Mouse (Mus musculus) cerebellum, postnatal 14 days (tissue): ENCODE results near the gene Phf14.
"Not testable (repeated sequence)": the region's sequence is repeated elsewhere in the genome, so short reads cannot be mapped to it uniquely, and the experiment has no call there.

ENCODE experiments used
- DNase-seq, 2 experiments: peaks; one replicate each; pipeline ENCODE4 v3.0.0; 2021; ENCODE audit warnings: mixed read lengths in 2 of 2

Gene Phf14

DNA sequence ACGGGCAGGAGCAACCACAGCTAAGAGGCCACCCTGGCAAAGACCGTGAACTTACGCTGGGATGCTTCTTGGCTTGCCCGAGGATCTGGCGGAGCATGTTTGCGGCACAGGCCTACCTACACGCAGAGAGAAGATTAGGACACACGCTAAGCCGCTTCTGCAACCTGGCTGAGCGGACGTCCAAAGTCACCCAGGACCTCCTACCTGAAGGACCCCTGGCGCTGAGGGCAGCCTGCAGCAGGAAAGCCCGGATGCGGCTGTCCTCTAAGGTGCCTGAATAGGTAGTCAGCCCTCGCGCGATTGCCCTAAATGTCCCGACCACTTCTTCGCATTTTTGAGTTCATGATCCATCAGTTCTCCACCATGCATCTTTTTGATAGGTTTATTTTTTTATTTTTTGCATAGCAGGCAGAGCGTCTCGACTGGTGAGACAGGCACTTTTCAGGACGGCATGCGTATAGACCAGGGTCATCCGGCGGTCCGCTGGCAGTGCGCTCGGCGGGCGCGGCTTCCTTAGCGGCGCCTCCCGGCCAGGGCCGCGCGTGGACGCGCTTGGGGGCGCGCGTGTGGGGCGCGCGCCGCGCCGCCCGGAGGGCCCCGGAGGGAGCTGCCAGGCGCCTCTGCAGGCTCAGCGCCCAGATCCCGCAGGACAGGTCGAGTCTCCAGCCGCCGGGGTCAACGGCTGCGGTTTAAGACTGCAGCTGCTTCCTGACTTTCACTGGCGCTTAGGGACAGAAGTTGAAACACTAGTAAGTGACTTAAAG lies at the start of gene Phf14, which contains the start of gene Ndufa4:
Gene Phf14 (plus strand): TSS at position 541 of the 764 bp plus-strand sequence.
Gene Ndufa4 (minus strand): TSS at position 229 of the 764 bp plus-strand sequence.
- peak; percentile 94 to 96 for DNase-seq

DNA sequence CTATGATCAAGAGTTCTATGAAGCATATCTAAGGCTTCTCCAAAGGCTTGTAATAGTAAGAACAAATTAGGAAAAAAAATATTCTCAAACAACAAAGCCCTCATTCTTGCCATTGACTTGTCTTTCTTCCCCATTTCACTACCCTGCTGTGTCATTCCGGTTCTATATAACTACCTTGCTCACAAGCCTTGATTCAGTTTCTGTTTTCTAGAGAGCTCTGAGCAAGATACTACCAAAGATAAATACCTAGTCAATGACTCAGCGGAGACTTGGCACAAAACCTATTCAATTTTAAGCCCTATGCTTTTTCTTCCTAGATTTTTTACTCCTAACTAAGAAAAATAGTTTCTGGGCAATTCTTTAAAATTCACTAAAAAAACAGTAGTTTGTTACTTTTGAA lies 32.2 kb upstream of the Phf14 start:
- DNase-seq, result not testable (repeated sequence)

DNA sequence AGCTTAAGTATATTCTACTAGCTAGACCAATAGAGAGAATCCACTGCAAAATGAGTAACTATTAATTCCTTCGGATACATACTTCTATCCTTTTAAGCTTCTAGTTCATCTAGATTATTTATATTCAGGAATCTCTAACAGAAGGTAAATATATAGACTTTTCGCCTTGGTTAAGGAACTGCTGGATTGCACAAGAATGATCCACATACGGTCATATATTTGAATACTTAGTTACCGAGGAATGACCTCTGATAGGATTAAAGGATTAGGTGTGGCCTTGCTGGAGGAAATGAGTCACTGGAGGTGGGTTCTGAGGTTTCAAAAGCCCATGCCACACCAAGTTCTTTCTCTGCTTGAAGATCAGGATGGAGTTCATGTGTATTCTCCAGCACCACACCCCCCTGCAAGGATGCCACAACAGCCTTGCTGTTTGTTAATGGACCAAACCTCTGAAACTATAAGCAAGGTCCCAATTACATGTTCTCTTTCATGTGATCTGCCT lies 6.7 kb upstream of the Phf14 start:
- no peak for DNase-seq

DNA sequence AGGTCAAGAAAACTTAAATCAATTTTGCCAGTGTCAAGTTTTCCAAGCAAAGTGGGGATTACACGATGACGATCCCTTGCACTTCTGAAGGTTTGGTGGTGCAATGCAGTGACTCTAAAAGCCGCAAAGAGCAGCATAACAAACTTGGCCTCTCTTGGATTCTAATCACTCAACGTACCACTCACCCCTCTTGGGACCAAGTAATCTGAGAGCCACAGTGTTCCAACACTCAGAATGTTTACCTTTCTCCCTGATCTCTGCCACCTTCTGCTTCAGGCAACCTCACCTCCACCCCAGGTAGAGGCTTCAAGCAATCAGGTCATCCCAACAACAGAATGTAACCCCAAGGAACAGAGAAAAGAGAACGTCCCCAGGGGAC lies 730 bp upstream of the Phf14 start:
- DNase-seq, result no peak

- DNase-seq, result no peak
Measured at GRCm38 (mm10) chr6:11908170-11908569, 561 bp downstream of the Phf14 start.

GRCm38 (mm10) chr6:11925496-11926041 lies 18.0 kb downstream of the Phf14 start:
- DNase-seq, result peak; percentile 91

DNA sequence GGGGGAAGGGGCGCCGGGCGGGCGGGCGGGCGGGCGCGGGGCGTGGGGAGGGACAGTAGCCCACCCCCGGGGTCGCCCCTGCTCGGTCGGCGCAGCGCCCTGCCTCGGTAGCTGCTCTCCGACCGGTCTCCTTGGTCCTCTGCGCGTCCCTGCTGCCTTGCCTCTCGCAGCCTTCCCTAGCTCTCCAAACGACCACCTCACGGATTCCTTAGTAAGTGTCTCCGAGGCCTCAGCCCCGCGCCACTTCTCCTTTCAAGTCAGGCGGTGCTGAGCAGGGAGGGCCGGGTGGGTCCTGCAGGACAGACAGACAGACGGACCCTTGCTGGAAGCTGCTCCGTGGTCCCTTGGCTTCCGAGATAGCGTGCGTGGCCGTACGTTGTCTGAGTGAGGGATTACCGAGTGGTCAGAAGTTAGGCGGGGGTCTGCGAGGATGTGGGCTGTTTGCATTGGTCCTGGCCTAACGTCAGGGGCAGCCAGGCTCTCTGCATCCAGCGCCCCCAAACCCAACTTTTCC lies 18.5 kb downstream of the Phf14 start:
- DNase-seq, result peak in 1 of 2 experiments; percentile 64

GRCm38 (mm10) chr6:11927485-11927884 lies 19.9 kb downstream of the Phf14 start:
- no peak for DNase-seq

GRCm38 (mm10) chr6:11933403-11933802 lies 25.8 kb downstream of the Phf14 start:
- DNase-seq, result peak; percentile 24 to 32

DNA sequence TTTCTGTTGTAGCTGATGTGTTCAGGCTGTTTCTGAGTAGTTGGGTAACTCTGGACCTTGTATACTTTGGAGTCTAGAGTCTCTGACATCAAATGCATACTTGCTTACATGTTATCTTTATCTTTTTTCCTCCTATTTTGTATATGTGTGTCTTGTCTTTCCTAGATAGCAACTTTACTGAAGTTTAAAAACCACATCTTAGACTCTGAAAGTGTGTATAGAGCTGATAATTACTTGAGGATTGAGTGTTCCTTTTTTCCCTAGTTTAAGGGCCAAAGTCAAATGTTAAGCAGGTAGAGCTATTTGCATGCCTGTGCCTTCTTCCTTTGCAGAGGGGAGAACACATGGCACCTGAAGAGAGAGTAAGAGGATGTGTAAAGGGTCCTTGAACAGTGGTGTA lies 33.3 kb downstream of the Phf14 start:
- DNase-seq, result no peak

DNA sequence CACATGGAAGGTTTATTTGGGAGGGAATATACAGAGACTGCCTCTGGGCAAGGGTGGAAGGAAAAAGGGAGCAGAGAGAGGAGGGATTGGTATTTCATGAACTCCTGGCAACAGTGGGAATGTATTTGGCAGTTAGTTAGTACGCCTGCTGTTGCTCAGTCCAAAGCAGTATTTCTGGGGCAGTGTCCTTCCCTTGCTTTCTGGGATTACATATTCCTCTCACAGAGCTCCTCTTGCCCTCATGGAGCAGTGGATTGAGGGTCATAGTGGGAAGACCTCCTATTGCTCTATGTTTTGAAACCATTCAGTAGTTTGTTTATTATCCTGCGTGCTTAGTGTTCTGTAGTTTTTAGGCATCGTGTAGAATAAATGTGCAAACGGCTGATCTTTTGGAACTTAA lies 34.5 kb downstream of the Phf14 start:
- peak in 1 of 2 experiments; percentile 17 for DNase-seq

DNA sequence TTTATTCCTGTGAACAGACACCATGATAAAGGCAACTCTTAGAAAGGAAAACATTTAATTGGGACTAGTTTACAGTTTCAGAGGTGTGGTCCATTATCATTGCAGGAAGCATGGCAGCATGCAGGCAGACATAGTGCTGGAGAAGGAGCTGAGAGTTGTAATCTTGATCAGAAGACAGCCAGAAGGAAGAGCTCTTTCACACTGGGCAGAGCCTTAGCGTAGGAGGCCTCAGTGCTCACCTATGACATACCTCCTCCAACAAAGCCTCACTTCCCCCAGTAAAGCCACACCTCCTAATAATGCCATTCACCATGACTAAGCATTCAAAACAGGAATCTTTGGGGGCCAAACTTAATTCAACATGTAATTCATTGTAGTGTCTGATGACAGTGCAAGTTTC lies 40.5 kb downstream of the Phf14 start:
- DNase-seq, result no peak

GRCm38 (mm10) chr6:11960172-11960571 lies 52.6 kb downstream of the Phf14 start:
- DNase-seq, result no peak

GRCm38 (mm10) chr6:11993782-11994181 lies 86.2 kb downstream of the Phf14 start:
- no peak for DNase-seq

DNA sequence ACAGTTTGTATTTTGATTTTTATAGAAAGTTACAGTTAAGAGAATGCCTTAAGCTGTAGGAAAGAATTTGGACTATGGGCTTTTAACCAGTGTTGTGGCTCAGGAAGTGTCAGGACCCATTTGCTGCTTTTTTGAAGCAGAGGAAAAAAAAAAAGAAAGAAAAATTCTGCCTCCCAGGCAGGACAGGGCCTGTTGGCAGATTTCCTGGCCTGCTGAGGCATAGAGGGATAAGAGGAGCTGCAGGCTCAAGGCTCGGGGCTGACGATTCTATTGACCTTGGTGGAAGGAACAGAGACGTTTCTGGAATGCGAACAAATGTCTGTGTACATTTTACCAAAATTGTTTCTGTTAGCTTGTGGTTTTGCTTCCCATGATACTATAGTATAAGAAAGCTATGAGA lies 91.0 kb downstream of the Phf14 start:
- no peak for DNase-seq

DNA sequence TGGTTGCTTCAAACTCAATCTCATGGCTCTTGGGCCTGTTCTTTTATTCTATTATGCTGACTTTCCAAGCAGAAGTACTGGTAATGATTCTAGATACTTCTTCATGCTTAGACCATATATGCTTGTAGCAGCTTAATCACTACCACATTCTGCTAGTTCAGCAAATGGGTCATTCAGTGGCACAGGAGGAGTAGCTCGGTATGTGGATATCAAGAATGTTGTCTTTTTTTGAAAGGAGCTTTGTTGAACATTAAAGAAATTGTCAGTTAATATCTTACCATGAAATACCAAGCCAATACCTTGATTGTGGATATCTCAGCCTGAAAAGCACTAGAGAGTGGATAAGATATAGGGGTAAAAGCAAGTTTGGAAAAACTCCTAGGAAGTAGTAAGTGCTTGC lies 91.9 kb downstream of the Phf14 start:
- DNase-seq, result no peak

GRCm38 (mm10) chr6:12005455-12005854 lies 97.8 kb downstream of the Phf14 start:
- no peak for DNase-seq

DNA sequence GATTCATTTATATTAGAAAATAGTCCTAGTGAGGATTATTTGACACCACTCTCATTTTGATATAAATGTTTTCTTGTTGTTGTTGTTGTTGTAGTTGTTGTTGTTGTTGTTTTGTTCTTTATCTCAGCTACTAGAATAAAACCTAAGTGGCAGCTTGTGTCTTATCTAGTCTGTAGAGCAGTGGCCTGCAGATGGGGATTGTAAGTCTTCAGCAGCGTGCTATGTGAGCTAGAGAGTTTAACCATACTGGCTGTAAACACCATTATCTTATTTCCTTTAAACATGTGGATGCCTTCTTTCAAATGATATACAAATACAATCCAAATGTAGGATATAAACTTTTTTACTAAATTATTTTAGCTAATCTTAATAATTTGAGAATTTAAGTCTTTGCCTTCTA lies 98.4 kb downstream of the Phf14 start:
- DNase-seq, result no peak

- no peak for DNase-seq
Measured at GRCm38 (mm10) chr6:12012103-12012502, 104.5 kb downstream of the Phf14 start.

GRCm38 (mm10) chr6:12014035-12014434 lies 106.4 kb downstream of the Phf14 start:
- DNase-seq, result no peak

DNA sequence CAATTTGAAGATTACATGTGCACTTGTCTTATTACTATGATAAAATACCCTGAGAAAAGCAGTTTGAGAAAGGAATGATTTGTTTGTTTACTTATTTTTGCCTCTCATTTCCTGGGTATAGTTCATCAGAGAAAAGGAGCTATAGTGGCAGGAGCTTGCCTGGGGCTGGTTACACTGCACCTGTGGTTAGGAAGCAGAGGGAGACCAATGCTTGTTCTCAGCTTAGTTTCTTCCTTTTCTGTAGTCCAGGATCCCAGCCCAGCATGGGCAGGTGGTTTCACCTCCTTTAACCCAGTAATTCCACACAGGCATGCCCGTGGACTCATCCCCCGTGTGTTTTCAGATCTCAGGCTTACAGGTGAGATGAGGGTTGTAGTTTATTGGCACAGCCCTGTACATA lies 107.1 kb downstream of the Phf14 start:
- no peak for DNase-seq

GRCm38 (mm10) chr6:12019736-12020135 lies 112.1 kb downstream of the Phf14 start:
- DNase-seq, result no peak

GRCm38 (mm10) chr6:12020156-12020555 lies 112.5 kb downstream of the Phf14 start:
- no peak for DNase-seq

DNA sequence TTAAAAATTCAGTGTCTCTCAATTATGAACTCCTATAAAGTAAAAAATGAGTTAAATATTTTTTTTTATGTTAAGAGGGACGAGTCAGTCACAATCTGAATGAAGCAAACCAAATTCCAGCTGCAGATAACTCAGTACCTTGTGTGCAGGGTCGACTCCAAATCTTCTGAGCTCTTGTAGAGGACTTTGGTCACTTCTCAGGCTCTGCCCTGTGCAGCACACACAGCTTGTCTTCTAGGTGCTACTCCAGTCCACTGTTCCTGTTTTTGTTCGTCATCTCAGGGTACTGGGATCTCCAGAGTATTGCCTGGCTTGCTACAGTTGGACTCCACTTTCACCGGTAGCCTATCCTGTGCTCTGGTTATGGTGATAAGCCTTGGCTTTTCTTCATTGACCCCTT lies 113.1 kb downstream of the Phf14 start:
- DNase-seq, result no peak
